Mouse (Mus musculus) left cerebral cortex, postnatal 4 days (tissue): ENCODE data around the gene Hras. TPM values are rescaled to one million over a fixed set of nuclear protein-coding genes. Genes with fewer than 3 reads are reported as not detected.

Experiments used
- DNase-seq: peaks from one replicate; pipeline ENCODE4 v3.0.0-alpha.2; 2022
- intact Hi-C: fragments of 180-260 bp; cut with DNase I; formaldehyde crosslinking; loops from one replicate; pipeline ENCODE4 v1.15.1; 2025
- total RNA-seq, 2 experiments: library from RNA; stranded (reverse); gene quantifications; 2 replicates each; pipeline ENCODE4 v1.2.3; 2021

Hras gene
- total RNA-seq, result 100 to 1,000 TPM; 194 to 211 TPM

- peak; percentile 98 for DNase-seq
- intact Hi-C loops, result no loop called here
These were observed at the start of gene Hras, which contains the start of gene Lrrc56 for GRCm38 (mm10) chr7:141193948-141194347. TSS of gene Hras (minus strand) at chr7:141194005. TSS of gene Lrrc56 (plus strand) at chr7:141194157.

GRCm38 (mm10) chr7:141231551-141231950 lies 37.7 kb upstream of the Hras start:
- intact Hi-C loops, result no loop called here
- DNase-seq, result no peak

GRCm38 (mm10) chr7:141231111-141231510 lies 37.3 kb upstream of the Hras start:
- intact Hi-C loops, result no loop called here
- DNase-seq, result no peak

DNA sequence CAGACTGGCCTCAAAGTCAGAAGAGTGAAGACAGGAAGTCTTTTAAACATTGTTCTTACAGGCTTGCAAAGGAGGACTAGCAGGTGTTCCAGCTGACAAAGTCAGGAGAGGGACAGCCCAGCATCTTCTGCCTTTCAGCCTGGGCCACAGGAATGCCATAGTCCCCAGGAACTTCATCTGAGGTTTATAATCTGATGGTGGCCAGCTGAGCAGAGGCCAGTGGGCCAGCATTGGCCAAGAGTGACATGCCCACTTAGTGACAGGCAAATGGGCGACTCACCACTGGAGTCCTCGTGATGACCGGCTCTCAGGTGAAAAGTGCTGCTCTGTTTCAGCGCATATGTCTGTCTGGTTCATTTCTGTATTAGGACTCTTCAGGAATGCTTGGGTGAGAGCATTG lies 36.8 kb upstream of the Hras start:
- no peak for DNase-seq
- intact Hi-C loops, result no loop called here

DNA sequence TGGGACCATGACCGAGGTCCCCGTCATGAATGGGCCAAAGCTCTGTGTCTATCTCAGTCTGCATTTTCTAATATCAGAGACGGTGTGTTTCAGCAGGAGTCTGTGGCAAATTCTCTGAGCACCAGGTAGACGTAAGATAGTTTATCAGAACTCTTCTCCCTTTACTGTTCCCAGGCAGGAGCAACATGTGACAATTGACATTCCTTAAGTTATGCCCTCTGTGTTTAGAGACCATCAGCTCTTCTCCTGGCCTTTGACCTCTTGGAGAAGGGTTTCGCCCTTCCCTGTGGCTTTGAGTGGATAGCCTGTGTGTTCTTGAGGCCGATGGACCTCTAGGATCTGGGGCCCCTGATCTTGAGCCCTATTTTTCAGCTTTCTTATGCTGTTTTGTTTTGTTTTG lies 35.9 kb upstream of the Hras start:
- intact Hi-C loops, result no loop called here
- DNase-seq, result no peak

- intact Hi-C loops, result no loop called here
- peak; percentile 94 for DNase-seq
These were observed 34.7 kb upstream of the Hras start, which contains the start of gene Phrf1 for GRCm38 (mm10) chr7:141228279-141229067. TSS of gene Phrf1 (plus strand) at chr7:141228784.

GRCm38 (mm10) chr7:141227796-141228195 lies 34.0 kb upstream of the Hras start:
- intact Hi-C loops, result no loop called here
- no peak for DNase-seq

GRCm38 (mm10) chr7:141226535-141226934 lies 32.7 kb upstream of the Hras start:
- intact Hi-C loops, result no loop called here
- no peak for DNase-seq

DNA sequence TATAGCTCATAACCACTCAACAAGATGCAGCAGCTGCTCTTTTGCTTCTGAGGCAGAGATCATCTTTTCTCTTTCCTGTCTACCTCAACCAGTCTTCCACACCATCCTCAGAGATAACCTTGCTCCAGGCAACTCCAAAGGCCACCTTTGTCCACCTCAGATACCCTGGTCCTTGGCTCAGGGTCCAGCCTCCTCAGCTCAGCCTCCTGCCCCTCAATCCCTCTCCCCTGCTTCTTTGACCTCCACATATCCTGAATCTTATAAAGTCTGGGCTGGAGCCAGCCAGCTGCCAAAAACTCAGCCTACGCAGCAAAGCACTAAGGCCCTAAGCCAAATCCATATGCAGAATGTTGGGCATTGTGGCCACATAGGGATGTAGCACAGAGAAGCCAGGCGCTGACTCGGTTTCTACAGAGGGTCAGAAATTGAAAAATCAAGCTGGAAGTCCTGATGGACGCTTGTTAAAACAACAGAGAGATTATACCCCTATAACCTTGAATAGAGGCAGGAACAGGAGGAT lies 29.0 kb upstream of the Hras start:
- intact Hi-C loops, result no loop called here
- no peak for DNase-seq

DNA sequence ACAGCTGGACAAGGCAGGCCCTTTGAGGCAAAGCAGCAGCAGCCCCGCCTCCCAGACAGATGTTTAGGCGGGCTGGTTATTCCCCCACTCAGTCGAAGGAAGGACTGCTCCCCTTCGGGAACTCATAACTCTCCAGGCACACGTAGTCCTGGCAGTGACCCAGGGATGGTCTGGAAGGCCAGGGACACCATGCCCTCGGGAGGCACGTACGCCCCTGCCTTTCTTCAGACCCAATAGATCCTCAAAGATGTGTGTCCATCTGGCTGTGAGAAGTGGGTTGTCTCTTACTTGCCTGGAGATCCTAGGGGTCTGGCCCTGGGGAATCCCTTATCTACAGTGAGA lies 28.3 kb upstream of the Hras start:
- intact Hi-C loops, result no loop called here
- no peak for DNase-seq

GRCm38 (mm10) chr7:141221249-141222125 lies 27.7 kb upstream of the Hras start:
- peak; percentile 98 for DNase-seq
- intact Hi-C loops, result no loop called here

DNA sequence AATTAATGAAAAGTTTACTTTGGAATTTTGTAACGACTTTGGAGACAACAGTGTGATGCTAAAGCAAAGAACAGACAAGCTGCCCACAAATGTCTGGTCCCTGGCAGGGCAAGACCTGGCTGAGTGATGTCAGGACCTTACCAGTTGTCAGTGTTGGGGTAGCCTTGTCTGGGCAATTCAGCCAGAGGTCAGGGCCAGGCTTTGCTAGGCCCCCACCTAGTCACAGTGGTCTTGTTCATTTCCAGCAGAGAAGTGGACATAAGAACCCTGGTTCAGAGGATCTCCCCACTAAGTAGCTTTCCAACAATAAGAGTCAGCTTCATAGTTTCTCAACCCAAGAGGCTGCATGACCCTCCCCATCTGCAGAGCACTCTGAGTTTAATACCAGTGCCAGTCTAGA lies 26.6 kb upstream of the Hras start:
- DNase-seq, result no peak
- intact Hi-C loops, result no loop called here

DNA sequence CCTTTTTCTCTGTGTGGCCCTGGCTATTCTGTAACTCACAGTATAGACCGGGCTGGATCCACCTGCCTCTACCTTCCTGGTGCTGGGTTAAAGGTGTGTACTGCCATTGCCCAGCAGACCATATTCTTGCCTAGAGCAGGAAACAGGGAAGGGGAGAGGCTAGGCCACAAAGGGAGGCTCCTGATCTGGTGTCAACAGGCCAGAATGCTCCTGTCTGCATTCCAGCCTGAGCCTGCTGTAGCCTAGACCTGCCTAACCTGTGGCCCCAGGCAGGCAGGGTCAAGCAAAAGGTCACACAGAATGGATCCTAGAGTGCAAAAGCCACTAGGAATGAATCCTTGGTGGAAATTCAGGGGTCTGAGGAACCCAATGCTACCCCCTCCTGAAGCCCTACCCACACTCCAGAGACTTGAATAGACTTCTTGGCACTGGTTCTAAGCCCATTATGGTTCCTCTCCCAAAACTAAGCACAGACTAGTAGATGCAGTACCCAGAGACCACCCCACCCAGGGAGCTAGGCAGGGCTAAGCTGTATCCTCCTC lies 25.8 kb upstream of the Hras start:
- no peak for DNase-seq

DNA sequence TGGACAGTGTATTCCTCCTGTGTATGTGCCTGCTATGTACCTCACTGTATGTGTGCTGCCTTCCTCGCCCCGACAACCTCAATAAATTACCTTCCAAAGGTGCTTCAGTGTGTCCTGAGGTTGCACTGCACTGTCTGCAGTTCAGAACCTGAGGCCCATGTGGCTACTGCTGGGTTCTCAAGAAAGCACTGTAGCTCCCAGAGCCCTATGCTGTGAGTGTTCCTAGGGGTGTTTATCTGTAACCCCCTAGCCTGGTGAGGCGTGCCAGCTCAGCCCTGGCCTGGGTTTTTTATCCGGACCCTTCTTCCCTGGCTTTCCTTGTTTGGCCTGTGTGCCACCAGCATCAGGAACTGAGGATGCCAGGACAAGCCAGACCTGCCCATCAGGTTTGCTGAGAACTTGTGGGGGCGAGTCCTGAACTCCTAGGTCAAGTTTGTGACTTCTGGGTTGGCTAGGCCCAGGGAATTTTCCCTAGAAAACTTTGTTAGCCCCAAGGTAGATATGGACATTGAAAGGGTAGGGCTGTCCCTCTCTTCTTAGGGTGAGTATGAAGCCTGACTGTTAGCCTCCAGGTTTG lies 24.8 kb upstream of the Hras start:
- intact Hi-C loops, result no loop called here
- DNase-seq, result no peak

More for the DNA sequence above, 25.8 kb upstream of the Hras start:
- intact Hi-C loops, result no loop called here

DNA sequence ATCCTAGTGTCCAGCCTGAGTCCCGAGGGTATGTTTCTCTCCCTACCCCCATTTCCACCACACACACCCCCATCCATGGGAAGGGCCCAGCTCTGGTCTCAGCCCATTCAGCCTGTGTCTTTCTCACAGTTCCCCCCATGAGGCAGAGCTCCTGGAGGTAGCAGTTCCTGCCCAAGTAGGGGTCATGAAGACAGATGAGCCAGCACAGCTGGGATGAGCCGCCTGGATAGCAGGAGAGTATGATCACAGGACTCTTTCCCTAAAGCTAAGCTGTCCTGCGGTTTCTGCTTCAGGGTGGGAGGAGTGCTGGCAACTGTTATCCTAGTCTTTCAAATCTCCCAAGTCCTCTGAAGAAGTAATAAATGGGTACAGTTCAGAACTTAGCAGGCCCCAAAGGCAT lies 24.3 kb upstream of the Hras start:
- intact Hi-C loops, result no loop called here
- no peak for DNase-seq

GRCm38 (mm10) chr7:141217343-141218013 lies 23.7 kb upstream of the Hras start:
- no peak for DNase-seq
- intact Hi-C loops, result no loop called here

DNA sequence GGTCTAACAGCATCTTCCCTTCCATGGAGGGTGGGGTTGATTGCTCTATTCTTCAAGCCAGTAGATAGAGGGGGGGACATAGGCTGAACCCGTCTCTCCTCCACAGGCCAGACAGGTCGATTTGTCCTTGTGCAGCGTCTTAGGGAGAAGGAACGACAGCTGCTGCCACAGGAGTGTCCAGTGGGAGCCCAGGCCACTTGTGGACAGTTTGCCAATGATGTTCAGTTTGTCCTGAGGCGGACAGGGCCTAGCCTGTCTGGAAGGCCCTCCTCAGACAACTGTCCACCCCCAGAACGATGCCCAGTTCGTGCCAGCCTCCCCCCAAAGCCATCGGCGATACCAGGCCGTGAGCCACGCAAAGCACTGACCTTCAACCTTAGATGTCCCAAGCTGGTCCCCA lies 23.1 kb upstream of the Hras start:
- intact Hi-C loops, result no loop called here
- DNase-seq, result no peak

GRCm38 (mm10) chr7:141215880-141216733 lies 22.3 kb upstream of the Hras start:
- intact Hi-C loops, result no loop called here
- DNase-seq, result peak; percentile 50

- DNase-seq, result peak; percentile 93
- intact Hi-C loops, result no loop called here
These were observed 21.5 kb upstream of the Hras start, which contains the start of gene Rassf7 for GRCm38 (mm10) chr7:141215101-141215879. TSS of gene Rassf7 (plus strand) at chr7:141215860.
